Mouse (Mus musculus): Measurements from ENCODE around the gene Gm17428.
"Not testable (repeated sequence)": the region's sequence is repeated elsewhere in the genome, so short reads cannot be mapped to it uniquely, and the experiment has no call there.

Gm17428 gene

DNA sequence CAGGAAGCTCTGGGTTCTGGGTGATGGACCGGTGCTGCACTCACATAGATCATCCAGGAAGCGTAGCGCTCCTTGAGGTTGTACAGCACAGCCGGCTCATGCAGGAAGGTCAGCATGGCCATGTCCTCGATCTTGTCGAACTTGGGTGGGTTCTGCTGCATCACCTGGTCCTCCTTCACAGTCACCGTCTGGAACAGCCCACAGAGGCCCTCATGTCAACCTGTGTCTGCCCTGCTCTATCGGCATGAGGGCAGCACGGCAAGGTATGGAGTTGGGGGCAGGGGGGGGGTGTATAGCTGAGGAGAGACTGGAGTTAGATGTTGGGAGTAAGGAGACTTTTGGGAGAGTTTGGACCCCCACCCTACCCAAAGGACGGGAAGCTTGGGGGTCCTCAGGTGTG lies 15.5 kb downstream of the Gm17428 start:
- no peak for DNase-seq

DNA sequence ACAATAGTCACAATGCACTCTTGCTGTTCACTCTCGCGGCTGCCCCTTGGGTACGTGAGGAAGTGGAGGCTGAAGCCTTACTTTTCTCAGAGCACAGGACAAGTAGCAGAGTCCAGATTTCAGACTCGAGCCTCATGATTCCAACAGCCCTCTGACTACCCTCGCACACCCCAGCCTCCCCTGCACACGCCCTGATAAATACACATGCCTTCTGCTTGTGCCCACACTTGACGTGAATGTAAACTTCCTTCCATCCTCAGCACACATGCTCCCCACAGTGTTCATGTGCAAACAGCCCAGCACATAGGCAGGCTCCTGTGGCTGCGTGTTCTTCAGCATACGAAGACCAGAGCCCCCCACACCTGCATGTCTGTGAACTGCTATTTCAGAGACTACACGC lies 16.9 kb downstream of the Gm17428 start:
- no peak for DNase-seq

DNA sequence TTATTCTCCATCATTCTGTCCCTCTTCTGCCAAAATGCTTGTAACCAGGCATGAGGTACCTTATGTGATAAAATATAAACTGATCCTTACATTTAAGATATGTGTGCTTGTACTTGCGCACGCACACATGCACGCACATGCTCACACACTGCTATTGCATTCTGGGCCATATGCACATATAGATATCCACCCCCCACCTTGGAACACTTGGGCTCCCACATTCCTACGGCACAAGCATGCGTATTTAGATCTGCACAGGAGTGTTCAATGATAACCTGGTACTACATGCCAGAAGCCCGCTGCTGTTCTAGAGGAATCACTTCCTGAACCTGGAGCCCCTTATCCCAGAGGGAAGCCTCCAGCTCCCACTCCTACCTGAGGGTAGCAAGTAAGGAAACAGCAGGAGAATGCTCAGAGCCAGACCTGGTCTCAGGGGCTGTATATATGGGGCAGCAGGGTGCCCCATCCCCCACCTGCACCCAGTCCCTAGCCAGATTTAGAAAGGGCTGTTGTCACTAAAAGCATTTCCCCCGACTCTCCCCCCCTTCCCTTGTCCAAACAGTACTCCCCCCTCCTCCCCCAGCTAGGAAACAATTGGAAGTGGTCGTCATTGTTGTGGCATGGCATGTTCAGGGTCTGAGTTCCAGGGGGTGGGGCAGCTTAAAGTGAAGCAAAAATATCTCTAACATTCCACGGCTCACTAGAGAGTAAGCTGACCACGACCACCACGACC lies 17.6 kb downstream of the Gm17428 start, which contains the start of gene Myh7:
Myh7 (minus strand) TSS at position 491 of the 733 bp plus-strand sequence.
- no peak for DNase-seq

GRCm38 (mm10) chr14:54994869-54995186 lies 18.1 kb downstream of the Gm17428 start:
- no peak for DNase-seq

- no peak for DNase-seq
Measured at GRCm38 (mm10) chr14:54995457-54996138, 18.9 kb downstream of the Gm17428 start.

DNA sequence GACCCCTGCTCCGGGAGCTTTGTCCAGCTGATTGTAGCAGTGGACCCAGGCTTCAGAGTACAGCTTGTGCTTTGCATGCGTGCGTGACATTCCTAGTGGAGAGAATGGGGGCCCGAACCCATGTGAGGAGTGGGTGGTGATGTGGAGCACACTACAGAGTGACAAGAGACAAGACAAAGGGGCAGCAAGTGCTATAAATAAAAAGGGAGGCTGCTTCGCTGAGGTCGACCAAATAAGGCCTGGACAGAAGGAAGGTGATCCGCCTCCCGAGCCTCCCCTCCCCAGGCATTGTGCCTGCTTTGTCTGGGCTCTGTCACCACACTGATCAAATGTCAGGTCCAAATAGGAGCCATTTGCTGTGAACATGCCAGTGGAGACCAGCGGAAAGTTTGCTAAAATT lies 20.1 kb downstream of the Gm17428 start:
- no peak for DNase-seq

- no peak for DNase-seq
Measured at GRCm38 (mm10) chr14:54997297-54997696, 20.6 kb downstream of the Gm17428 start.

GRCm38 (mm10) chr14:54998680-54999079 lies 21.9 kb downstream of the Gm17428 start:
- no peak for DNase-seq

- not testable (repeated sequence) for DNase-seq
Measured at GRCm38 (mm10) chr14:54999868-55000267, 23.1 kb downstream of the Gm17428 start.

DNA sequence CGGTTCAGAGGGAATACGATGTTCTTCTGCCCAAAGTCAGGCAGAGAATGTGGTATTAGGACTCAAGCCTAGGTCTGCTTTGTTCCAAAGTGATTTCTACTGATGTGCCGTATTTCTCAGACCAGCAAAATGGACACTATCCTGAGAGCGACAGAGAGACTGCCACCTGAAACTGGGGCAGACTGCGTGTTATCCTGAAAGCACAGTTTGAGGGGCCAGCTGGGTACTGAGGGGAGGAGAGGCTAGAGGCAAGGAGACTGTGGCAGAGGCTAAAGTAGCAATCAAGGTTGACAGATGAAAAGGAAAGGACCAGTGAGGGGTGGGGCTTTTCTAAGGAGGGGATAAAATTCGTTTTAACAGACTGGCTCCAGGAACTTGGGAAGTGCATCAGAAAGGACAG lies 24.1 kb downstream of the Gm17428 start:
- DNase-seq = no peak

GRCm38 (mm10) chr14:55001446-55001845 lies 24.7 kb downstream of the Gm17428 start:
- DNase-seq = no peak

DNA sequence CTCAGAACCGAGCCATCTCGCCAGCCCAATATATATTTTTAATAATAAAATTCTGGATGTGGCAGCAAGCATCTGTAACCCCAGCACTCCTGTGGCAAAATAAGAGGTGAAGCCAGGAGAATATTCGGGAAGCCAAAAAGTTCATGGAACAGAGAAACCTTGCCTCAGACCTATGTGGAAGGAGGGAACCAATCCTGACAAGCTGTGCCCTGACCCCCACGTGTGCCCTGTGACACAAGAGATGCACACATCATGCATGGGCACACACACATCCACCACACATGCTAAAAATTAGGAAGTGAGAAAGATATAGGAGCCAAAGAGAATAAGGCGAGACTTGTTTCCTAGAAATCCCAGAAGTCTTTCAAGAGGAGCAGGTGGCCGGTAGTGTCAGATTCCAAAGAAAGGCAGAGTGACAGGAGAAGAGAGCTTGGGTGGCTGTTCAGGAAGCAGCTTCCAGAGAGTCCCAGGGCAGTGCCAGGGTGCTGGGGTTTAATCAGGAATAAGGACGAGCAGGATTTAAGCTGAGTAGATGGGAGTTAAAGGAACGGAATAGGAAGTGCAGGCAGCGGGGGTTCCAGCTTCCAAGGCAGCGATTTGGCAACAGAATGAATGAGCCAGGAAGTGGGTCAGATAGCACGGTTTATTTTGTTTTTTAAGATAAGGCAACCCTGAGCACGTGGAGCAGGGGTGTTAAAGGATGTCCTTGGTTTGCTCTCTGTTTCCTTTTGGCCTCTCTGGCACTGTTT lies 25.4 kb downstream of the Gm17428 start:
- DNase-seq = no peak

DNA sequence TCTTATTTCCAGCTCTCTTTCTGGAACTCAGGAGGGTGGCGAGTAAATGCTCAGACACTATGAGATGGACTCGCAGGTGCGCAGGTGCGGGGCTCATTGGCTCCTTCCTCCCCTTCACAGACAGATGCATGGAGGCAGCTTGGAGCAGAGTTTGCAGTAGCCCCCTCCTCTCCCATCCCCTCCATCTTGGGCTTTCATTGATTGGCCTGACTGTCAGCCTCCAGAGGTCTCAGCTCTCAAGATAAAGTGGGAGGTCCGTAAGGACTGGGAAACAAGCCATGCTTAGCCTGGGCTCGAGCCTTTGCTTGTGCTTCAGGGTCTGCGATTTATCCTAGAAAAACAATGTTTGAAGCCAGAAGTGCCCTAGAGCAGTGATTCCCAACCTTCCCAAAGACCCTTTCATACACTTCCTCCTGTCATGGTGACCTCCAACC lies 26.0 kb downstream of the Gm17428 start:
- no peak for DNase-seq

DNA sequence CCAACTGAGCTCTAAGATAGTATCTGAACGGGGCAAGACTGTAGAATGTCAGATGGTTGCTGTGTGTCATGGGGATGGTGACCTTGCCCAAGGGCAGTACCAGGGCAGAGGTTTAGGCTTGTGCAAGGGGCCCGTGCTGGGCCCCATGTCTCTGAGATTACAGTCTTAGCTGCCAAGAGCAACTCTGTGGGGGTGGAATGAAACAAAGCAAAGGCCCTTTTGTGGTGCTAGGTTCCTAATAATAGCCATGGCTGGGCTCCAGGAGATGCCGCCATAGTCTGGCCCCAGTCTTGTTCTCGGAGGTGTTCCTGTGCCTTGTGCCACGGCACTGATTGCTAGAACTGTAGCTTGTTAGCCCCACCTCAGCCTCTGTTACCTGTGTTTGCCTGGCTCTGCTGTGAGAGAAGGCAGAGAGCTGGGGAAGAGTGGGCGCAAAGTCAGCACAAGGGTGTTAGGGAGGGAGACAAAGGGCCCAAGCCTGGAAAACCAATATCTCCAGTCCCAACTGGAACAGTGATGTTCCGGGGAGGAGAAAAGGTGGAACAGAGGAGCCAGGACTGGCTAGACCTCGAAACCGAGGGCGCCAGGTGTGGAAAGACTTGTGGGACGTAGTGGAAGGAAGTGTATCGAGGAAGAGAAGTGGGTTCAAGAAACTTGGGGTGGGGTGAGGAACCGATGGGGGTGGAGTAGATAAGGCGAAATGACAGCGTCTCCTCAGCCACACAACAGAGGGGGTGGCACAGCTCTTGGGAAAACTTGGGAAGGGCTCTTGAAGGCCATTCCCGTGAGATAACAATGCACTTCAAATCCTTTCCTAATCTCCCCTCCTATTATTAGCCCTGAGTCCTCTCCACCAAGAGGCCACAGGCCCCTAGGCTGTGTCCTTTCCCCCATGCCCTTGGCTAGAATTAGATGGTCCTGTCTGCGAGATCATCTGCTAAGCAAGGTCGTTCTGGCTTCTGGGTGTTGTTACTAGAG lies 27.4 kb downstream of the Gm17428 start:
- no peak for DNase-seq

DNA sequence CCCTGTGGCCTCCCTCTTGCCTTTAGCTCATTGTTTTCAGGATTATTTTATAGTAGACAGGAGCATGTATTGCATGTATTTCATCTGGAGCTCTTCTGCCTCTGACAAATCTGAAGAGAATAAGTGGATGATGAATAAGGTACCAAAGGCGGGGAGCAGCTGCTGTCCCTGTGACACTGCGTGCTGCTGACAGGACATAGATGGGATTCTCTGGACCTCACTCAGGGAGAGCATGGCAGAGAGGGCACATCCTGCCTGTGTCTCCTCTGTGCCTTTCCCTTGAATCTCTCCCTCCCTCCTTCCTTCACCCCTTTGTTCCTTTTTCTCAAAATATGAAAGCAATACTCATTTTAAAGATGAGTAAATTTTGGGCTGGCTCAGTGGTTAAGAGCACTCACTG lies 28.8 kb downstream of the Gm17428 start:
- DNase-seq = no peak

- DNase-seq = no peak
Measured at GRCm38 (mm10) chr14:55005967-55006366, 29.2 kb downstream of the Gm17428 start.

DNA sequence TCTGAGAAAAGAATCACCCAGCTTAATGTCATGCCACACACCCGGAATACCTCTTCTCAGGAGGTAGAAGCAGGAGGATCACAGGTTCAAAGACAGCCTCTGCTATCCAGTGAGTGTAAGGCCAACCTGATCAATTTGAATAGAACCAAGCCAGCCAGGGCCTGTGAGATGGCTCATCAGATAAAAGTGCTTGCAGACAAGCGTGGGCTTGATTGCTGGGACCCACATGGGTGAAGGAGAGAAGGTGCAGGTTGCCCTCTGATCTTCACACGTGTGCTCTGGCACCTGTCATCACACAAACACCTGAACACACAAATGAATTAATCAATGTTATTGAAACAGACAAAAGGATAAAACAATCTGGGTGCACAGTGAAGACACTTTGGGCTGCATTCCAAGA lies 29.8 kb downstream of the Gm17428 start:
- no peak for DNase-seq

DNA sequence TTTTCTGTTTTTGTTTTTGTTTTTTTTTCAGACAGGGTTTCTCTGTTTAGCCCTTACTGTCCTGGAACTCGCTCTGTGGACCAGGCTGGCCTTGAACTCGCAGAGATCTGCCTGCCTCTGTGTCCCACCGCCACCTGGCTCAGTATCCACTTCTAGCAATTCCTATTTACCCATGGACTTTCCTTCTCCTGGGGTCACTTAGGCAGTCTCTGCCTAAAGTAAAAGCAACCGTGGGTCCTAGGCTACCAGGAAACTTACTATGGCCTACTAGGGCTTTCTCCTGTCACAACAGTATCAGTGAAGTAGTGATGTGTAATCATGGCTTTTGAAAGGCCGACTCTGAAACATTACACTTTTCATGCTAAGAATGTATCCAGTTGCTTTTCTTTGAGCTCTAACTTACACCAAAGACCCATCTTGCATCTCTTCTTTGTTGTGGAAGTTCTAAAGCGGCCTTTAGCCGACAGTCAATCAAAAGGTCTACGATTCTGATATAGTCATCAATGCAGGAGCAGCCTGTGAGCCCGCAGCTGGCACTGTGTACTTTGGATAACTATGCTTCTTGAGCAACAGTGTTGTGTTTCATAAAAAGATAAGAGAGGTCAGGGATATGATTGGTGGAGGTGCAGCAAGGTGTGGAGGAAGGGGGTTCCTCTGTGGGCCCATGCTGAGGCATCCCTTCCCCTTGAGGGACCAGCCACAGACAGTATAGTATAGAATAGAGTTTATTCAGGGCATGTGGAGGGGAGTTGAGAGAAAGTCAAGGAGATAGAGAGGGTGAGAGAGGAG lies 30.6 kb downstream of the Gm17428 start:
- DNase-seq = no peak

- DNase-seq = no peak
Measured at GRCm38 (mm10) chr14:55008417-55008816, 31.7 kb downstream of the Gm17428 start.

GRCm38 (mm10) chr14:55011116-55011515 lies 34.4 kb downstream of the Gm17428 start:
- no peak for DNase-seq

DNA sequence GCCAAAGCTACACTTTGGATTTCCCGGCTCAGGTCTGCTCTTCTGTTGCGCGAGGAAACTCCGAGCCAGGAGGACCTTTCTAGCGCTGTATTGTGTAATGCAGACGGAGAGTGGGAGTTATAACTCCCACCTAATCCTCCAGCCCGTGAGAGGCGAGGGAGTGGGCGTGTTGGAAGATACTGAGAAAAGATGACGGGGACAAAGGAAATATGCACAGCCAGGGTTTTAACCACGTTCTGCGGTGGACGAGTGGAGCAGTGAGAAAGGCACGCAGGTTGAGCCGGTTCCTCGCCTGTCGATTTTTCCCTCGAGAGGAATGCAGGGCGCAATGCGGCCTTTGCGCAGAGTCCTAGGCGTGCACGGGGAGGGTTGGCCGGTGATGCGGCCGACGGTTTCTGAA lies 37.9 kb downstream of the Gm17428 start:
- no peak for DNase-seq

Measured in cerebellum, adult 9-11 months (tissue).